In genomic region chr6:41543411-41544050, GRCm38 (mm10) we compare ENCODE assay signal across 9 mouse cellular contexts. TPM values are rescaled to one million over a fixed set of nuclear protein-coding genes. Genes with fewer than 3 reads are reported as not detected.
A peak's percentile ranks its signal among the peaks of the same experiment; 100 is the strongest.
DNase-seq lines count a peak whose midpoint lies in the region; ATAC-seq and TF ChIP-seq lines count a peak whose summit lies in the region.
"Had no signal": no experiment of that assay in that cellular context is flagged by ENCODE, and none has a peak within 500 bp of the region (broad histone marks: within the 10 kb centered on the region; RNA-seq: fewer than 3 reads in every experiment).

No protein-coding gene starts in this region.

- no peak overlapping the region for H3K27ac ChIP-seq in kidney, embryonic 14.5 days (ENCODE audit: low read depth, low read length)
- H3K27ac ChIP-seq in forebrain, postnatal 0 days (ENCODE audit: low read depth, low read length), result no peak overlapping the region

- H3K36me3 ChIP-seq in kidney, embryonic 14.5 days (ENCODE audit: control insufficient read depth, insufficient read depth, low read length), result no peaks in the 10 kb centered on the region
- H3K36me3 ChIP-seq in forebrain, postnatal 0 days (ENCODE audit: insufficient read depth), result no peaks in the 10 kb centered on the region

- no peak overlapping the region for H3K9ac ChIP-seq in kidney, embryonic 14.5 days (ENCODE audit: low read depth, low read length)
- H3K9ac ChIP-seq in forebrain, postnatal 0 days, result no peak overlapping the region

- no peak for ATAC-seq in kidney, embryonic 14.5 days (ENCODE audit: low FRiP score, low TSS enrichment)
- peak; percentile 48 for ATAC-seq in forebrain, postnatal 0 days
- 0 out of 2 replicates have a peak, but pooled peaks have one; percentile 3 for ATAC-seq in megakaryocyte progenitor cell, adult 5-6 weeks (replicated peaks; ENCODE audit: poor library complexity)

- peak overlapping the region; percentile 40 for H3K4me2 ChIP-seq in kidney, embryonic 14.5 days (replicated peaks; ENCODE audit: low read depth, low read length)
- peak overlapping the region; percentile 61 for H3K4me2 ChIP-seq in forebrain, postnatal 0 days (ENCODE audit: low read depth)

- TF ChIP-seq CTCF in forebrain, postnatal 0 days (IDR thresholded peaks at IDR 0.05; ENCODE audit: low read depth), result no peak

- H3K4me1 ChIP-seq in kidney, embryonic 14.5 days (ENCODE audit: control insufficient read depth, insufficient read depth, low read length), result peaks cover 5% of the 10 kb centered on the region; the same call in 1 of the 2 replicates
- peaks cover 4% of the 10 kb centered on the region; the same call in 1 of the 2 replicates for H3K4me1 ChIP-seq in forebrain, postnatal 0 days (ENCODE audit: insufficient read depth)

- whole genome bisulfite sequencing in kidney, embryonic 14.5 days, result 6% methylated on average over 28 of the region's 28 CpGs
- 3% methylated on average over 28 of the region's 28 CpGs for WGBS in forebrain, postnatal 0 days

- H3K9me3 ChIP-seq in kidney, embryonic 14.5 days (ENCODE audit: control insufficient read depth, low read length), result no peaks in the 10 kb centered on the region
- no peaks in the 10 kb centered on the region for H3K9me3 ChIP-seq in forebrain, postnatal 0 days (ENCODE audit: low read length)

- peaks cover 10% of the 10 kb centered on the region for H3K27me3 ChIP-seq in kidney, embryonic 14.5 days (ENCODE audit: control insufficient read depth, insufficient read depth, low read length)
- no peaks in the 10 kb centered on the region for H3K27me3 ChIP-seq in forebrain, postnatal 0 days (ENCODE audit: insufficient read depth, low read length)

- no peak for DNase-seq in kidney, postnatal 36 days
- DNase-seq in ZHBTc4 (ENCODE audit: low read depth, low spot score), result peak; percentile 22
- DNase-seq in forebrain, postnatal 0 days, result no peak
- peak; percentile 48 to 60 for DNase-seq in thymus, postnatal 10 days (ENCODE audit: low spot score in 2 of 2)
- no peak for DNase-seq in lung, postnatal 10 days
- DNase-seq in urinary bladder, postnatal 14 days (ENCODE audit: low spot score), result no peak

- H3K4me3 ChIP-seq in kidney, embryonic 14.5 days (ENCODE audit: low read length), result peak overlapping the region; percentile 25
- H3K4me3 ChIP-seq in forebrain, postnatal 0 days (ENCODE audit: low read depth, low read length), result peak overlapping the region; percentile 35

RNA-seq across cellular contexts. Expression of gene Prss2, which starts 21.9 kb away (rescaled TPM):
- polyA plus RNA-seq in kidney, embryonic 14.5 days (2014; fragmentation: Nextera tagmentation; extraction: Ambion mirVana), result not detected in 2 replicates
- total RNA-seq in forebrain, postnatal 0 days (2014; rRNA removed), result not detected in 2 replicates
- polyA plus RNA-seq in forebrain, postnatal 0 days (2015; fragmentation: Nextera tagmentation; extraction: Ambion mirVana), result not detected in 2 replicates
- total RNA-seq in megakaryocyte progenitor cell, adult 5-6 weeks (2015), result not detected in 2 replicates
- total RNA-seq in megakaryocyte progenitor cell, adult 5-6 weeks (2017), result not detected in 2 replicates
- total RNA-seq: left cerebral cortex, adult 8-10 months had no signal

Comparison
In these comparisons a context has a peak if more than half of its experiments do, and no peak if none do; other contexts are left out.
1. DNase-seq: peak in ZHBTc4 (single experiment) and thymus, postnatal 10 days (2 of 2); none in kidney, postnatal 36 days (0 of 2), forebrain, postnatal 0 days (single experiment), lung, postnatal 10 days (single experiment) and urinary bladder, postnatal 14 days (single experiment).